Mouse (Mus musculus): ENCODE data around the gene Anapc15.

Anapc15 gene

DNA sequence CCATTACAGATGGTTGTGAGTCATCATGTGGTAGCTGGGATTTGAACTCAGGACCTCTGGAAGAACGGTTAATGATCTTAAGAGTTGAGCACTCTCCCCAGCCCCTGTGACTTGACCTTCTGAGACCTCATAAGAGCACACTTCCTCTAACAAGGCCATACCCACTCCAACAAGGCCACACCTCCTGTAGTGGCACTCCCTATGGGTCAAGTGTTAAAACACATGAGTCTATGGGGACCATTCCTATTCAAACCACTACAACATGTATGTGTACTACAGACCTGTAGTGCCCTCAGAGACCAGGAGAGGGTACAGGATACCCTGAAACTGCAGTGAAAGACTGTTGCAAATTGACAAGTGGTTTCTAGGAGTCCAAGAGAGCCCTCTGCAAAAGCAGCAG is 15.6 kb upstream of the Anapc15 start:
- DNase-seq (ENCODE audit: low spot score), result no peak

DNA sequence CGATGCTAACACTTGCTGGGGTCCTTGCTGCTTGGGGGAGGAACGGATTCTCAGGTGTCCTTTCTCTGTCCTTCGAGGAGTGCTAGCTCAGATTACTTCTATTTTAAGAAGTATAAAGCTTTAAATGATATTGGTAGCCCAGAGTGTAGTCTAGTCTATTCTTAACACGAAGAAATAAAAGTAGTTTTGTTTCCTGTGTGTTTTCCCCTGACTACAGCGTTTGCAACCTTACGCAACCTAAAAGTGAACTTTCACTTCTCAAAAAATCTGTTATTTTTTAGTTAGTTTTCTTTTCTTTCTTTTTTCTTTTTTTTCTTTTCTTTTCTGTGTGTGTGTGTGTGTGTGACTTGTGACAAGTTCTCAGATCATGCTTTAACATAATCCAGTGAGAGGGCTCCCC is 11.8 kb upstream of the Anapc15 start:
- DNase-seq (ENCODE audit: low spot score), result no peak

DNA sequence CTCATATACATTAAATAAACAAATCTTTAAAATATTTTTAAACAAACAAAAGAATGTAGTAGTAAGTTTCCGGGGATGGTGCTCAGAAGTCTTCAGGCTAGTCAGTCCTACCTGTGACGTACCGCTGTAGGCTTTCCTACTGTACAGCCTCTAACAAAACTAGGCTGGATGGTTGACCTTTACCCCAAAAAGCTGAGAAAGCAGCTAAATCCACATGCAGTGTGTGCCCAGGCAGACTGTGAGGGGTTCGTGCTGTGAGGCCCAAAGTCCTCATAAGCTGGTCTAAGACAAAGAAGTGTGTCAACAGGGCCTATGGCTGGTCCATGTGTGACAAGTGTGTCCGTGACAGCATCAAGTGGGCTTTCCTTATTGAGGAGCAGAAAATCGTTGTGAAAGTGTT is 10.7 kb upstream of the Anapc15 start:
- DNase-seq (ENCODE audit: low spot score), result no peak

DNA sequence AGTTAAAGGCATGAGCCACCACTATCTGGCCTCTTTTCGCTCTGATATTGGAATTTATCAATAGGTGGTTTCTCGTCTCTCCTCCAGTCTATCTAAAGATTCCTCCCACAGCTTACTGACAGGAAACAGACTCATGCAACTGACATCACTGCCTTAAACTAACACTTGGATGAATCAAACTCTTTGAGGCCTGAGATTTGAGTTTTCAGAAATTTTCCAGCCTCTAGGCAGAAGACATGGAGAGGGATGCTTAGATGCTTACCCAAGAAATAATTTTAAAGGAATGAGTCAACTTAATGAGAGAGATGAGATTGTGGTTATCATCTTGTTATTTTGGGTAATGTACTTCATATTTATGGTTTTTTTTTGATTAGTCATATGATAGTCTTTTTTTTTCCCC is 9.7 kb upstream of the Anapc15 start:
- DNase-seq (ENCODE audit: low spot score), result no peak

DNA sequence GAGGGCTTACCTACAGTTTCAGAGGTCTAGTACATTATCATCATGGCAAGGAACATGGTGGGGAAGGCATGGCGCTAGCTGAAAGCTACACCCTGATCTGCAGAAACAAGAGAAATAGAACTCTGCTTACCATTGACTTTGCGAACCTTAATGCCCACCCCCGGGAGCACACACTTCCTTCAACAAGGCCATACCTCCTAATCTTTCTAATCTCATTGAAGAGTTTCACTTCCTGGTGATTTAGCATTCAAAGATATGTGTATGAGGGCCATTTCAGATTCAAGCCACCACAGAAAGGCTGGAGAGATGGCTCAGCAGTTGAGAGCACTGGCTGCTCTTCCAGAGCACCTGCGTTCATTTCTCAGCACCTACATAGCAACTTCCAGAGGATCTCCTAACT is 6.4 kb upstream of the Anapc15 start, which contains the start of gene Folr2:
Folr2 (minus strand) TSS at position 101 of the 400 bp plus-strand sequence.
- DNase-seq (ENCODE audit: low spot score), result no peak

DNA sequence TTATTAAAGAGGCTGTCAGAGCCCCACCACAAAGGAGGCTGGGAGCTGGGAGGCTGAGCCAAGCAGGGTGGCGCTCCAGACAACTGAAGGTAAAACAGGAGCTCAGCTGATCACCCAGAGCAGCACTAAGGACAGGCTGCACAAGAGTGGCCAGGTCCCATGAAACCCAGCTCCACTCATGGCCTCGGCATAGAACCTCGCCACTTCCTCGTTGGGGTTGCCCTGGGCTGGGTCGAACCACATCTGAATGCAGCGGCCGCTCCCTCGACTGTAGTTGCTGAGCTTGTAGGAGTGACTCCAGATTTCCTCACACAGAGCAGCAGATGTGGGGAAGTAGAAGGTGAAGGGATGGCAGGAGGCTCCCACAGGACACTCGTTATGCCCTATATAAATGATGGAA is 5.2 kb upstream of the Anapc15 start:
- peak; percentile 25 for DNase-seq (ENCODE audit: low spot score)

DNA sequence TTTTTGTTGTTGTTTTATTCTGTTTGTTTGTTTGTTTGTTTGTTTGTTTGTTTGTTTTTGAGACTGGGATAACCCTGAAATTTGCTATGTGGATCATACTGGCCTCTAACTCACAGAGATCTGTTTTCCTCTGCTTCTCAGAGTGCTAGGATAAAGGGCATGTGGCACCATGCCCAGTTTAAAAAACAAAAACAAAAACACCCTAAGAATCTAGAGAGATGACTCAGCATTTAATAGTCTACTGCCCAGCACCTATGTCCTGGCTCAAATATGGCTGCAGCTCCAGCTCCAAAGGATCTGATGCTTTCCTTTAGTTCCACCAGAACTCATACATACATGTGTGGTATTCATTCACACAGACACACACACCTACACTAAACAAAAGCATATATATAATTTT is 2.5 kb upstream of the Anapc15 start:
- no peak for DNase-seq (ENCODE audit: low spot score)

DNA sequence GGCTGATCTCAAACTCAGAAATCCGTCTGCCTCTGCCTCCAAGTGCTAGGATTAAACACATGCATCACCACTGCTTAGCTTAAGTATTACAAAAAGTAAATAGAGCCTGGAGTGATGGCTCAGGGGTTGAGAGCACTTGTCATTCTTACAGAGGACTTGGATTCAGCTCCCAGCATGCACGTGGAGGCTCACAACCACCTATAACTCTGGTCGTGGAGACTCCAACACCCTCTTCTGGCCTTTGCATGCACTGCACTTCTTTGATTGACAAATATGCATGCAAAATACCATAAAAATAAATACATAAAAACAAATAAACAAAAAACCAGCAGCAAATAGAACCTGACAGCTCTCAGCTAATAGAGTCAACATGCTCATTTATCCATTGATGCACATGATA is 1.2 kb upstream of the Anapc15 start:
- DNase-seq (ENCODE audit: low spot score), result no peak

DNA sequence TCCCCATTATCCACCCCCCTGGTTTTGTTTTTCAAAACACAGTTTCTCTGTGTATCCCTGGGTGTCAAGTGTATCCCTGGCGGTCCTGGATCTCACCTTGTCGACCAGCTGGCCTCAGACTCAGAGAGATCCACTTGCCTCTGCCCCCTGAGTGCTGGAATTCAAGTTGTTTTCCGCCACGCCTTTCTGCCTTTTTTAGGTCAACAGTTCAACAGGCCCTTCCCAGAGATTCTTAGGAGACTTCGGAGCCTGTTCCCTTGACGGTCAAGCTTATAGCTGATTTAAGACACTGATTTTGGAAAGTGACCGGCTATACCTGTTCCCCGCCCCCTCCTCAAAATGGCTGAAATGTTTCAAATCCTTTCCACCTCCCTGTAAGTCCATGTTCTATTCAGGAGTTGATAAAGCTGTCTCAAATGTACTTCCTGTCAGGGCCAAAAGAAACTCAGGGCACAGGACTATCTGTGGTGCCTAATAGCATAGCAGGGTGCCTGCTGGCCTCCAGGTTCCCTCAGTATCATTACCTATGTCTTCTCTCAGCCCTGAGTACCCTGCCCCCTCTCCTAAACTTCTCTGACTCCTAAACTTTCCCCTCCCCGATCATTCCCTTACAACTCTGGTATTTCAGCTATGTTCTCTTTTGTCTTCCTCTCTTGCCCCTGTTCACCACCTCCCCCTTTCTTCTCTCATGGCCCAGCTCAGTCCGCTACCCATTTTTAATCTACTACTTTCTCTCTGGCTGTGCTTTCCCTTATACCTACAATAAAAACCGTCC is 3.2 kb downstream of the Anapc15 start:
- no peak for DNase-seq (ENCODE audit: low spot score)

DNA sequence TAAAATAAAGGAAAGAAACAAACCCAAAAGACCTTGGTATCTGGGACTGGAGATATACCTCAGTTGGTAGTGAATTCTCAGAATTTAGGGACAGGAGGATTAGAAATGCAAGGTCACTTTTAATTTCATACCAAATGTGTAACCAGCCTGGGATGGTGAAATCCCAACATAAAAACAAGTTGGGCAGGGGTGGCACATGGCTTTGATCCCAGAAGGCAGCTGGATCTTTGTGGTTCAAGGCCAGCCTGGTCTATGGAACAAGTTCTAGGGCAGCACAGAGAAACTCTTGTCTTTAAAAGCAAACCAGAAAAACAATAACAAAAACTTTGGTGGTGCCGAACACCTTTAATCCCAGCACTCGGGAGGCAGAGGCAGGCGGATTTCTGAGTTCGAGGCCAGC is 4.0 kb downstream of the Anapc15 start:
- no peak for DNase-seq (ENCODE audit: low spot score)

DNA sequence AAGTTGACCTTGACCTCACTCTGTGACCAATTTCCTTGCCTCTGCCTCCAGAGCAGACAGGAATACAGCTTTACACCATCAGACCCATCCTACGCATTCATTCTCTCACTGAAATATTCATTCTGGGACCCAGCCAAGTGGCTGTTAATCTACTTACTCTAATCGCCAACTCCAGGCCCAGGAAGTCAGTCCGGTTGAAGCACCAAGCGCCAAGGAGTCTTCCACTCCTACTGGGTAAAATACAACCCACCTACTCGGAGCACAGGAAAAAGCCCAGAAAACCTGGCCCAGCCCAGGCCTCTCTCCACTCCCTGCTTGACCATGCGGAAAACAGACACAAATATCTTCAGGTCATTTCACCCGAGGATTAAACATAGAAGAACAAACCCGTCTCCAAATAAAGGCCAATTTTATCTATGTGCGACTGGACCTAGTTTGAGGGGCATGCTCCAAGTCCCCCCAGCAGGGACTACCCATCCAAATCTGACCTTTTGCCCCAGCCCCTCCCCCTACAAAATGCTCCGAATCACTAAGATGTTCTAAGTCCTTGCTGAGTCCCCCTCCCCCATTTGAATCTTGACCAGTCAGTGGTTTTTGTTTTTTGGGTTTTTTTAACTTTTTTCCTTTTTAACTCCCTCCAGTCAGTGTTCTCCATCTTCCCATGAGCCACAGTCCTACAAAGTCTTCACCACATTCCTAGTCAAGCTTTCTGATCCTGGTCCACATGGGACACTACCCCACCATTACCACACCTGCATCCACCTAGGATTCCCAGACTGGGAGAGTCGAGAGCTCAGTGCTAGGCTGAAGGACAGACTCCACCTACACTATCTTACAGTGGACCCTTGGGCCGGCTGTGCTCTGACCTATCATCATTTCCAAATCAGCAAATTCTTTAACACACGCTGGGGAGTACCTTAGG is 5.0 kb downstream of the Anapc15 start:
- DNase-seq (ENCODE audit: low spot score), result no peak

DNA sequence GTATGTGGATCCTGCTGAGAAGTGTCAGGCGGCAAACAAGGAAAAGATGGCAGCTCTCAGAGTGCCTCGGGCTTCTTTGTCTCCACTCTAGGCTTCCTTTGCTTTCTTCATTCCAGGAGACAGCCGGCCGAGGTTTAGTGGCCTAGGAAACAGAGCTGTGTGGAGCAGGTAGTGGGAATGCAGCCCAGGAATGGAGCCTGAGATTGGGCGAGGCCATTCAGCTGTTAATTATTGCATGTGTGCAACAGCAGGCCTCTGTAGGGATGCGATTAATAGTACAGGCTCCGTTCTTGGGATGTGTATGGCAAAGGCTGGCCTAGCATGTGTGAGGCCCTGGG is 5.6 kb downstream of the Anapc15 start:
- DNase-seq (ENCODE audit: low spot score), result no peak

DNA sequence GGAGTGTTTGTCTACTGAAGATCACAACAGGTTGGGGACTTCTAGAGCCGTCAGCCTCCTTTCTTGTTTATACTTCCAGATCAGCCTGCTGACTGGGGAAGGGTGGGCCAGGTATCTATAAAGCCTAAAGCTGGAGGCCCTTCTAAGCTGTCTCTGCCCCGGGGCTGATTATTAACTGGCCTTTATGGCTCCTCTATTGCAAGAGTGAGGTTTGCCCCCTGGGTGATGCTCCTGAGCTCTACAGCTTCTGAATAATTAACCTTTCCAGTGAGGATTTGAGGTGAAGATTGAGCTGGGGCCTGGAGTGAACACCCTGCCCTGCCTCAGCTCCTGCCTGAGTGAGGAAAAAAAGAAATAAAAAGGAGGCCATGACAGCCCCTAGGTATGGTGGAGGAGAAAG is 7.1 kb downstream of the Anapc15 start, which contains the start of gene Folr1:
Folr1 (minus strand) TSS at position 160 of the 400 bp plus-strand sequence.
- DNase-seq (ENCODE audit: low spot score), result no peak

DNA sequence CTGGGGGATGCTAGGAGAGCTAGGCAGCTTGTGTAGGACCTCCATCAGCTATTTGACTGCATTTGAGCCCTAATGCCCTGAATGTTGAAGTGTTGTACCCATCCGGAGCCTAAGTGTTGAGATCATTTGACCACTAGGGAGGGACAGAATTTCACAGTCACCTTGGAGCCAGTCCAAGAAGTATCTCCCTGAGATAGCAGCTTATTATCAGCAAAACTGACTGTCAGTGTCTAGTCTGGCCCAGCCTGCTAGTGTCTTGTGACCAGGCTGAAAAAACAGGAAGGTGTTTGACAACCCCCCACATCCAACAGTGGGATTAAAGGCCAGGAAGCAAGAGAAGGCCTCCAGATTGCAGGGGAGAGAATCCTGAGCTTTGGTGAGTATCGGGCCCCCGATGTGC is 7.8 kb downstream of the Anapc15 start:
- no peak for DNase-seq (ENCODE audit: low spot score)

DNA sequence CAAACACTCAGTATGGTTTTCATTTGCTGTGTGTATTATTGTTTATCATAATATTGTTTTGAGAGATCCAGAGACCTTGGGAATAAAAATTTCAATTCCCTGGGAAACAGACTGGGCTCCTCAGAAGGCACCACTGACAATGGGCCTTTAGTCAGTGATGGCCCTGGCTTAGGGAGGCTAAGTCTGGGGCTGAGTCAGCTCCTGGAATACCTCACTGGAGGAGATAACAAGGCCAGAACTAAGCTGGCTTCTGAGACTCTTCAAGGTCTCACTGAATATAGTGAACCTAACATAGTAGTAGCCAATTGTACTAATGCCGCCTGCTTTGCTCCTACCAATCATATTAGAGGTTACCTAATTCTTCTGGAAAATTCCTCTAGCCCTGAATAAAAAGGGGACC is 12.5 kb downstream of the Anapc15 start:
- DNase-seq (ENCODE audit: low spot score), result no peak

DNA sequence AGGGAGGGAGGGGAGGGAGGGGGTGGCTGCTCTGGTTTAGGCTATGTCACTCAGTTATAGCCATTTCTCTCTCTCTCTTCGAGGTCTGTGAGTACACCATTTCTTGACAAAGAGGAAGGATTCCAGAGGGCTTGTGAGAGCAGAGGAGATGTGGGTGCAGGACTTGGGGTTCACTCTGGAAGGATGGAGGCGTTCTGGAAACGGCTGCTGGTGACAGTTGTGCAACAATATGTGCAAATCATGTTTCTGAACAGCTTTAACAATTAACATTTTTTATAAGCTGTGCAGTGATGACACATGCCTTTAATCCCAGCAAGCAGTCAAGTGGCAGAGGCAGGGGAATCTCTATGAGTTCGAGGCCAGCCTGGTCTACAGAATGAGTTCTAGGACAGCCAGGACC is 17.3 kb downstream of the Anapc15 start:
- no peak for DNase-seq (ENCODE audit: low spot score)

DNA sequence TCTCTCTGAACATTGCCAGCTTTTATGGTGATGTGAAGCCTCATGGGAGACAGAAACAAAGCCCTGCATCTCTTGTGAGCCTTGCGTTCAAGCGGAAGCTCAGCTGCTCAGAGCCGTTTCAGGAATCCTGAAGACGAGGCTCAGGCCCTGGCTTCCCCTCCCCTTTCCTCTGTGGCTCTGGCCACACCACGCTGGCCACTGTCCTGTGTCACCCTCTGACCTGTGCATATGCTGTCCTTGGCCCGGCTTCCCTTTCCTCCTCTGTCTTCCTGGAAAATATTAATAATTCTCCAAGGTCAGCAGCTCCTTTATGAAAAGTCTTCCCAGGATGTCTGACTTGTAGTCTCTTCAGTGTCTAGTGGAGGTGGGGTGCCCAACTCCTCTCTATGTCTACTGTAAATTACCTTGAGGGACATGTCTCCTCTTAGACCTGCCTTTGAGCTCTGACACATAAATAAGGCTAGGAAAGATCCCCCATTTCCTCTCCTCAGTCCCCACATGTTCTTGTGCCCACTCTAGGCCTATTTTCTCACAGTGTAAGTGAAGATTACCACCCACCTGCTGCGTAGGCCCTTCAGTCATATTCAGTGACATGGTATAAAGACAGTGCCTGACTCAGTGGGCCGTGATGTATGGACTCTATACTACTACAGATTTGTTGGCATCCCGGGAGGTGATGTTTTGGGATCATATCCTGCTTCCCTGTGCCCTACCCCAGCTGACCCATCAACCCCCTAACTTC is 19.1 kb downstream of the Anapc15 start:
- no peak for DNase-seq (ENCODE audit: low spot score)

DNA sequence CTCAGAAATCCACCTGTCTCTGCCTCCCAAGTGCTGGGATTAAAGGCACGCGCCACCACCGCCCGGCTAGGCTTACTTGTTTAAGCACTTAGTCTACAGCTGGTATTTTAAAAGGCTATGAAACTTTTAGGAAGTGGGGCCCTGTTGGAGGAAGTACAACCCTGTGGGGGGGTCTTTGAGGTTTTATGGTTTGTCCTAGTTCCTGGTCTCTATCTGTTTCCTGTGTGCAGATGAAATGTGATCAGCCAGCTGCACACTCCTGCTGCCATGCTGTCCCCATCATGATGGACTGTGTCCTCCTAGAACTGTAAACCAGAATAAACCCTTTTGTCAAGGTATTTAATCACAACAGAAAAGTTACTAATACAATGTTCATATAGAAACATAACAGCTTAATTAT is 20.6 kb downstream of the Anapc15 start:
- DNase-seq (ENCODE audit: low spot score), result no peak

DNA sequence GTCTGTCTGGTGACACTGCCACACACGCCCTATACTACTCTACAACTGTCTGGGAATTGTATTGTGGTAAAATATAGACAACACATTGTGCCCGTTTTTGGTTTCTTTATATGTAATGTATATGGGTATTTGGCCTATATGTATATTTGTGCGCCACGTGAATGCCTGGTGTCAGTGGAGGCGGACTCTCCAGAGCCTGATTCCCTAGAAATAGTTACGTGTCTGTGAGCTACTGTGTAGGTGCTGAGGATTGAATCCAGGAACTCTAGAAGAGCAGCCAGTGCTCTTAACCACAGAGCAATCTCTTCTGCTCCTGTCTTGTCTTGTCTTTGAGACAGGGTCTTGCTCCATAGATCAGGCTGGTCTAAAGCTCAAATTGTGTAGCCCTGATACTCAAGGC is 22.8 kb downstream of the Anapc15 start:
- no peak for DNase-seq (ENCODE audit: low spot score)

DNA sequence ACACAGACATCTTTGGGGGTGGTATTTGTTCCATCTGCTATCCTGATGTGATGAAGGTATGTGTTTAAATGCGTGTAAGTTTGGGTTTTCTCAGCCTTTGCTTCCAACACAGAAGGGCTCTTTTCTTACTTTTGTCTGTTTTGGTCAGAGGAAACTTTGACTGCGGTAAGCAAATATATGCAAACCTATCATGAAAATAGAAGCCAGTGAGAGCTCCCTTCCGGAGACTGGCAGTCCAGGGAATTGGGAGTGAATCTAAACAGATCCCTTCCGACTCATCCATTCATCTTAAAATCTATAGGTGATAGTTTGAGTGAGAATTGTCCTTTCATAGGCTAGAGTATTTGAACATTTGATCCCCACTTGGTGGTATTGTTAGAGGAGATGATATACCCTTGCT is 24.9 kb downstream of the Anapc15 start:
- no peak for DNase-seq (ENCODE audit: low spot score)

DNA sequence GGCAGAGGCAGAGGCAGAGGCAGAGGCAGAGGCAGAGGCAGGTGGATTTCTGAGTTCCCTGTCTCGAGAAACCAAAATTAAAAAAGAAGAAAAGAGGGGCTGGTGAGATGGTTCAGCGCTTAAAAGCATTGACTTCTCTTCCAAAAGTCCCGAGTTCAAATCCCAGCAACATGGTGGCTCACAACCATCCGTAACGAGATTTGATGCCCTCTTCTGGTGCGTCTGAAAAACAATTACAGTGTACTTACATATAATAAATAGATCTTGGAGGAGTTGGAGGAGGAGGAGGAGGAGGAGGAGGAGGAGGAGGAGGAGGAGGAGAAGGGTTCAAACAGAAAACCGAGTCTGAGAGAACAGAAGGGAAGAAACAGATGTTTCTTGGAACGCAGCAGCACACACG is 32.2 kb downstream of the Anapc15 start:
- no peak for DNase-seq (ENCODE audit: low spot score)

Data from lung, postnatal 25 days (tissue).